Mouse (Mus musculus) heart, postnatal 10 days (tissue): ENCODE measurements around the gene Grifin. TPM values are rescaled to one million over a fixed set of nuclear protein-coding genes. Genes with fewer than 3 reads are reported as not detected.

Experiments
- DNase-seq, 2 experiments: peaks; one replicate each; pipeline ENCODE4 v3.0.0; 2021
- intact Hi-C: fragments of 180-260 bp; cut with DNase I; formaldehyde crosslinking; loops from one replicate; pipeline ENCODE4 v1.15.1; 2025
- total RNA-seq, 2 experiments: library from RNA; stranded (reverse); gene quantifications; 2 replicates each; pipeline ENCODE4 v1.2.3; 2021

Grifin gene
- total RNA-seq, 2 experiments from 2014 or later, result not detected

GRCm38 (mm10) chr5:140594846-140595245, 30.0 kb upstream of the Grifin start:
- intact Hi-C loops, result no loop called here
- DNase-seq, result no peak

- intact Hi-C loops, result no loop called here
- no peak for DNase-seq
Observed at GRCm38 (mm10) chr5:140589082-140589774, 24.4 kb upstream of the Grifin start.

GRCm38 (mm10) chr5:140583732-140584368, 19.0 kb upstream of the Grifin start:
- intact Hi-C loops, result no loop called here
- DNase-seq, result no peak

GRCm38 (mm10) chr5:140582995-140583731, 18.3 kb upstream of the Grifin start:
- intact Hi-C loops, result no loop called here
- no peak for DNase-seq

GRCm38 (mm10) chr5:140581569-140581968, 16.7 kb upstream of the Grifin start:
- DNase-seq, result peak; percentile 59 to 68
- intact Hi-C loops, result no loop called here

GRCm38 (mm10) chr5:140579771-140580170, 14.9 kb upstream of the Grifin start:
- DNase-seq, result no peak
- intact Hi-C loops, result no loop called here

- intact Hi-C loops, result no loop called here
- no peak for DNase-seq
Observed at GRCm38 (mm10) chr5:140579221-140579620, 14.3 kb upstream of the Grifin start.

GRCm38 (mm10) chr5:140575381-140575866, 10.6 kb upstream of the Grifin start:
- peak; percentile 55 for DNase-seq
- intact Hi-C loops, result no loop called here

- intact Hi-C loops, result no loop called here
- peak; percentile 67 to 69 for DNase-seq
Observed at GRCm38 (mm10) chr5:140572611-140573010, 7.7 kb upstream of the Grifin start.

- intact Hi-C loops, result no loop called here
- DNase-seq, result peak; percentile 90 to 91
Observed at GRCm38 (mm10) chr5:140571673-140572072, 6.8 kb upstream of the Grifin start.

GRCm38 (mm10) chr5:140571201-140571600, 6.3 kb upstream of the Grifin start:
- no peak for DNase-seq
- intact Hi-C loops, result no loop called here

GRCm38 (mm10) chr5:140570223-140570870, 5.5 kb upstream of the Grifin start:
- intact Hi-C loops, result no loop called here
- DNase-seq, result no peak

- intact Hi-C loops, result no loop called here
- DNase-seq, result no peak
Observed at GRCm38 (mm10) chr5:140569032-140569595, 4.2 kb upstream of the Grifin start.

GRCm38 (mm10) chr5:140568321-140568970, 3.6 kb upstream of the Grifin start:
- intact Hi-C loops, result loop anchor here (1.0 kb wide), 2 partner anchors 42 to 51 kb away; no protein-coding TSS in a partner anchor
- peak; percentile 77 to 89 for DNase-seq

- DNase-seq, result no peak
- intact Hi-C loops, result loop anchor here (1.0 to 2.0 kb wide), 3 partner anchors 27 to 52 kb away; no protein-coding TSS in a partner anchor
Observed at GRCm38 (mm10) chr5:140567751-140568150, 2.9 kb upstream of the Grifin start.

- DNase-seq, result peak; percentile 74 to 75
- intact Hi-C loops, result loop anchor here (2.0 kb wide), 1 partner anchor 27 kb away; no protein-coding TSS in a partner anchor
Observed at GRCm38 (mm10) chr5:140567321-140567720, 2.5 kb upstream of the Grifin start.

- intact Hi-C loops, result loop anchor here (2.0 kb wide), 1 partner anchor 25 kb away; no protein-coding TSS in a partner anchor
Observed at GRCm38 (mm10) chr5:140566271-140566670, 1.4 kb upstream of the Grifin start.

GRCm38 (mm10) chr5:140565856-140566255, 985 bp upstream of the Grifin start:
- peak; percentile 70 to 77 for DNase-seq
- intact Hi-C loops, result loop anchor here (2.0 kb wide), 1 partner anchor 25 kb away; no protein-coding TSS in a partner anchor

More at GRCm38 (mm10) chr5:140566271-140566670, 1.4 kb upstream of the Grifin start:
- DNase-seq, result no peak

- DNase-seq, result peak; percentile 82 to 83
- intact Hi-C loops, result no loop called here
Observed at GRCm38 (mm10) chr5:140565451-140565850, 580 bp upstream of the Grifin start.

GRCm38 (mm10) chr5:140562601-140563000, 2.3 kb downstream of the Grifin start:
- DNase-seq, result no peak
- intact Hi-C loops, result no loop called here
